21 mouse cellular contexts compared by ENCODE assay signal in the genomic region with DNA sequence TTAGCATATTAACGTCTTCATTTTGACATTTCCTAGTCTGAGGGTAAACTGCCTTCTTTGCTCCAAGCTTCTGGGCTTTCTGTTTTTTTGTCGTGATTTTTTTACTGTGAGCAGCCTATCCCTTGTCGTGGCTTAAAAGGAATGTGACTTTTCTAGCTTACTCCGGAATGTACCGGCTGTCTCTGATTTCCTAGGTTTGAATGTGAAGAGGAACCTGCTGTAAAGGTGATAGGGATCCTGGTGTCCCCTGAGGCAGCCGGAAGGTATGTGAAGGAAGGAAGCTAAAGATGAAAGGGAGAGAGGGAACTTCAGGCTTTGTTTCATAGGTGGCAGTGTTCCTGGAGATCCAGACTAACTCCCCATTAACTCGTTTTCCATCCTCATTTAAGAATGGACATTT. TPM values are rescaled to one million over a fixed set of nuclear protein-coding genes. Genes with fewer than 3 reads are reported as not detected.
DNase-seq lines count a peak whose midpoint lies in the region; ATAC-seq and TF ChIP-seq lines count a peak whose summit lies in the region.
"Had no signal": no experiment of that assay in that cellular context is flagged by ENCODE, and none has a peak within 500 bp of the region (broad histone marks: within the 10 kb centered on the region; RNA-seq: fewer than 3 reads in every experiment).

No protein-coding gene starts in this region.

- no peaks in the 10 kb centered on the region for H3K27me3 ChIP-seq in kidney, embryonic 16.5 days (ENCODE audit: insufficient read depth, low read length)
- H3K27me3 ChIP-seq in E14TG2a.4 (ENCODE audit: insufficient read depth, low read length) = 0 out of 2 replicates have a peak, but pooled peaks cover 2% of the 10 kb centered on the region
- no peaks in the 10 kb centered on the region for H3K27me3 ChIP-seq in embryonic facial prominence, embryonic 14.5 days (replicated peaks; ENCODE audit: control insufficient read depth, insufficient read depth, low read length)
- H3K27me3 ChIP-seq: embryonic facial prominence, embryonic 15.5 days; forebrain, embryonic 13.5 days had no signal

- no peak overlapping the region for H3K9ac ChIP-seq in kidney, embryonic 16.5 days (replicated peaks; ENCODE audit: low read length)
- no peak overlapping the region for H3K9ac ChIP-seq in embryonic facial prominence, embryonic 14.5 days (ENCODE audit: low read depth, low read length)
- H3K9ac ChIP-seq: embryonic facial prominence, embryonic 15.5 days; forebrain, embryonic 13.5 days; liver, postnatal 0 days; neural tube, embryonic 12.5 days had no signal

- peaks cover 15% of the 10 kb centered on the region for H3K9me3 ChIP-seq in kidney, embryonic 16.5 days (ENCODE audit: low read length)
- no peaks in the 10 kb centered on the region for H3K9me3 ChIP-seq in E14TG2a.4 (ENCODE audit: low read length)
- peaks cover 21% of the 10 kb centered on the region for H3K9me3 ChIP-seq in embryonic facial prominence, embryonic 14.5 days (ENCODE audit: control insufficient read depth, low read length)

- 22% methylated on average over 7 of the region's 7 CpGs for WGBS in kidney, embryonic 16.5 days
- WGBS in embryonic facial prominence, embryonic 14.5 days = 28% methylated on average over 7 of the region's 7 CpGs

- H3K4me1 ChIP-seq in kidney, embryonic 16.5 days (ENCODE audit: insufficient read depth, low read length) = peaks cover 34% of the 10 kb centered on the region
- peaks cover 72% of the 10 kb centered on the region for H3K4me1 ChIP-seq in E14TG2a.4 (replicated peaks; ENCODE audit: low read depth, low read length)
- H3K4me1 ChIP-seq in embryonic facial prominence, embryonic 14.5 days (ENCODE audit: control insufficient read depth, insufficient read depth, low read length) = peaks cover 10% of the 10 kb centered on the region; the same call in 1 of the 2 replicates

- DNase-seq in embryo, embryonic 10.5 days (ENCODE audit: low spot score) = peak; percentile 24
- no peak for DNase-seq in embryo, embryonic 10 days (ENCODE audit: low spot score)
- no peak for DNase-seq in kidney, adult 8-10 months
- peak; percentile 71 for DNase-seq in embryonic facial prominence, embryonic 14.5 days (ENCODE audit: low spot score)
- no peak for DNase-seq in right cerebral cortex, postnatal 14 days
- no peak for DNase-seq in ovary, adult 18-20 months (ENCODE audit: low spot score)
- DNase-seq: adrenal gland, postnatal 14 days; cerebellum, adult 18-20 months; heart, adult 11 months; kidney, postnatal 4 days; liver; liver, postnatal 0 days; right cerebral cortex, postnatal 25 days; thymus, postnatal 36 days had no signal

- TF ChIP-seq CTCF in E14TG2a.4 (conservative IDR thresholded peaks at IDR 0.05; ENCODE audit: low read length) = no peak

- H3K4me2 ChIP-seq in kidney, embryonic 16.5 days (replicated peaks; ENCODE audit: low read depth, low read length) = no peak overlapping the region
- H3K4me2 ChIP-seq in embryonic facial prominence, embryonic 14.5 days (ENCODE audit: low read depth, low read length) = no peak overlapping the region
- H3K4me2 ChIP-seq: embryonic facial prominence, embryonic 15.5 days; forebrain, embryonic 13.5 days; neural tube, embryonic 12.5 days had no signal

- H3K36me3 ChIP-seq in kidney, embryonic 16.5 days (ENCODE audit: insufficient read depth, low read length) = peaks cover 12% of the 10 kb centered on the region; the same call in 1 of the 2 replicates
- peaks cover 21% of the 10 kb centered on the region for H3K36me3 ChIP-seq in E14TG2a.4 (ENCODE audit: insufficient read depth, low read length)
- H3K36me3 ChIP-seq in embryonic facial prominence, embryonic 14.5 days (ENCODE audit: control insufficient read depth, insufficient read depth, low read length) = 0 out of 2 replicates have a peak, but pooled peaks cover 4% of the 10 kb centered on the region
- H3K36me3 ChIP-seq: embryonic facial prominence, embryonic 15.5 days; neural tube, embryonic 12.5 days had no signal

- H3K27ac ChIP-seq in kidney, embryonic 16.5 days (ENCODE audit: low read length) = peak overlapping the region; percentile 76
- H3K27ac ChIP-seq in embryonic facial prominence, embryonic 14.5 days (replicated peaks; ENCODE audit: low read depth, low read length) = no peak overlapping the region
- H3K27ac ChIP-seq: embryonic facial prominence, embryonic 15.5 days; forebrain, embryonic 13.5 days; neural tube, embryonic 12.5 days had no signal

- H3K4me3 ChIP-seq in kidney, embryonic 16.5 days (ENCODE audit: low read length) = no peak overlapping the region
- peak overlapping the region; percentile 21; the same call in 1 of the 2 replicates for H3K4me3 ChIP-seq in E14TG2a.4 (replicated peaks; ENCODE audit: low read length)
- no peak overlapping the region for H3K4me3 ChIP-seq in embryonic facial prominence, embryonic 14.5 days (ENCODE audit: low read depth, low read length)
- H3K4me3 ChIP-seq: embryonic facial prominence, embryonic 15.5 days; forebrain, embryonic 13.5 days; neural tube, embryonic 12.5 days had no signal

- ATAC-seq in kidney, embryonic 16.5 days (ENCODE audit: low FRiP score, low TSS enrichment) = no peak
- 0 out of 2 replicates have a peak, but pooled peaks have one; percentile 45 for ATAC-seq in embryonic facial prominence, embryonic 14.5 days (ENCODE audit: low read depth)
- ATAC-seq: activated CD4-positive, CD25-positive, alpha-beta regulatory T cell, adult 4 months; CD4-positive, CD25-positive, alpha-beta regulatory T cell, adult 4 months; liver, postnatal 0 days had no signal

RNA-seq across cellular contexts. Expression of gene Spry1, which starts 28.0 kb away (rescaled TPM):
- polyA plus RNA-seq in kidney, embryonic 16.5 days (2015; fragmentation: Nextera tagmentation; extraction: Ambion mirVana) = 36.2 and 39.6 TPM in 2 replicates
- polyA plus RNA-seq in embryonic facial prominence, embryonic 14.5 days (2014; fragmentation: Nextera tagmentation; extraction: Ambion mirVana) = 18.0 and 19.8 TPM in 2 replicates

RNA-seq across cellular contexts. Expression of gene Gm5148, which starts 56.6 kb away (rescaled TPM):
- 7.5 and 9.6 TPM in 2 replicates for polyA plus RNA-seq in kidney, embryonic 16.5 days (2015; fragmentation: Nextera tagmentation; extraction: Ambion mirVana)
- 5.6 and 5.8 TPM in 2 replicates for polyA plus RNA-seq in embryonic facial prominence, embryonic 14.5 days (2014; fragmentation: Nextera tagmentation; extraction: Ambion mirVana)

Comparison
In these comparisons a context has a peak if more than half of its experiments do, and no peak if none do; other contexts are left out.
1. DNase-seq: peak in embryo, embryonic 10.5 days (single experiment) and embryonic facial prominence, embryonic 14.5 days (single experiment); none in embryo, embryonic 10 days (single experiment), kidney, adult 8-10 months (0 of 2), right cerebral cortex, postnatal 14 days (single experiment) and ovary, adult 18-20 months (single experiment).